ENCODE assay signal across 8 mouse cellular contexts in the genomic region with DNA sequence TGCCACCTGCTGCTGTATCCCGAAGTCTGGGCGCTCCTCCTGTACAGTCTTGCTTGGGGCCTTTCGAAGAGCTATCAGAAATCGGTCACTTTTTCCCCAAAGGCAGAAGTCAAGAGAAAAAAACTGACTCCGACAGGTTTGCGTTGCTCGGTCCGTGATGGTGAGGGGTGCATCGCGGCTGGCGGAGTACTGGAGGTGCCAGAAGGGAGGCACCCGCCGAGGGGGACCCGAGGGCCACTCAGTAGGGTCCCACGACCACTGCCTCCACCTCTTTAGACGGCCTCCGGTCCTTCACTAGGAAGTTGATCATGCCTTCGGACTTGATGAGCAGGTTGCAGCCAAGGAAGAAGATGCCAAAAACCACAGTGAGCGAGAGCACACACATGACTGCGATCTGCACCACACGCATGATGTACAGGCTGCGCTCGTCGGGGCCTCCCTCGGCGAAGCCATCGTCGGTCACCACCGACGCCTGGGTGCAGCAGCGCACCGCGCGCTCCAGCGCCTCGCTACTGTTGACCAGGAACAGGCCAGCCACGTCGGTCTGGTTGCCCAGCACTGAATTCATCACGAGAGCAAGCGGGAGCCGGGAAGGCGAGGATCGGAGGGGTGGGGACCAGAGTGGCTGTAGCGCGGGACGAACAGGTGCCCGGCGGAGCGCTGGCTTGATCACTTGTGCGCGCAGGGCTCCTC. TPM values are rescaled to one million over a fixed set of nuclear protein-coding genes. Genes with fewer than 3 reads are reported as not detected.
DNase-seq lines count a peak whose midpoint lies in the region; ATAC-seq and TF ChIP-seq lines count a peak whose summit lies in the region.

No protein-coding gene starts in this region.

- H3K27me3 ChIP-seq in kidney, adult 2 months (replicated peaks; ENCODE audit: control insufficient read depth, insufficient read depth, low read length) = no peaks in the 10 kb centered on the region; the same call in 1 of the 2 replicates
- peaks cover 2% of the 10 kb centered on the region for H3K27me3 ChIP-seq in ES-Bruce4 (ENCODE audit: control insufficient read depth, insufficient read depth, low read length, poor library complexity, severe bottlenecking)
- 0 out of 2 replicates have a peak, but pooled peaks cover 2% of the 10 kb centered on the region for H3K27me3 ChIP-seq in hindbrain, embryonic 15.5 days
- H3K27me3 ChIP-seq in midbrain, embryonic 10.5 days (ENCODE audit: low read depth, poor library complexity, severe bottlenecking) = peaks cover 9% of the 10 kb centered on the region; the same call in 1 of the 2 replicates

- TF ChIP-seq CTCF in kidney, adult 2 months (conservative IDR thresholded peaks at IDR 0.05; ENCODE audit: insufficient read depth, insufficient read length, low read depth, low read length) = no peak
- no peak for TF ChIP-seq CTCF in ES-Bruce4 (IDR thresholded peaks at IDR 0.05; ENCODE audit: low read depth, low read length)
- no peak for TF ChIP-seq CTCF in cortical plate, adult 2 months (IDR thresholded peaks at IDR 0.05; ENCODE audit: extremely low read depth, insufficient read depth, low read length)

- H3K9me3 ChIP-seq in ES-Bruce4 (replicated peaks; ENCODE audit: control insufficient read depth, insufficient read depth, low read length, poor library complexity, severe bottlenecking) = no peaks in the 10 kb centered on the region
- no peaks in the 10 kb centered on the region for H3K9me3 ChIP-seq in hindbrain, embryonic 15.5 days
- H3K9me3 ChIP-seq in midbrain, embryonic 10.5 days (replicated peaks) = no peaks in the 10 kb centered on the region

- TF ChIP-seq EP300 in ES-Bruce4 (IDR thresholded peaks at IDR 0.05; ENCODE audit: insufficient read depth, low read depth, low read length) = no peak

- H3K4me1 ChIP-seq in kidney, adult 2 months (ENCODE audit: control insufficient read depth, insufficient read depth, low read length) = no peaks in the 10 kb centered on the region
- no peaks in the 10 kb centered on the region for H3K4me1 ChIP-seq in ES-Bruce4 (ENCODE audit: control insufficient read depth, insufficient read depth, low read length)
- no peaks in the 10 kb centered on the region for H3K4me1 ChIP-seq in cortical plate, adult 2 months (ENCODE audit: control insufficient read depth, insufficient read depth, low read length)
- H3K4me1 ChIP-seq in hindbrain, embryonic 15.5 days (replicated peaks) = peaks cover 19% of the 10 kb centered on the region
- H3K4me1 ChIP-seq in midbrain, embryonic 10.5 days = peaks cover 54% of the 10 kb centered on the region

- H3K9ac ChIP-seq in ES-Bruce4 (ENCODE audit: low read depth, poor library complexity, severe bottlenecking) = peak overlapping the region; percentile 60
- H3K9ac ChIP-seq in hindbrain, embryonic 15.5 days = peak overlapping the region; percentile 51

- DNase-seq in kidney, adult 2 months = no peak
- no peak for DNase-seq in kidney, adult 11 months
- DNase-seq in midbrain, embryonic 10.5 days (ENCODE audit: low spot score) = no peak
- no peak for DNase-seq in left cerebral cortex, postnatal 4 days

- peak overlapping the region; percentile 88 for H3K4me2 ChIP-seq in hindbrain, embryonic 15.5 days

- no peaks in the 10 kb centered on the region for H3K36me3 ChIP-seq in kidney, adult 2 months (ENCODE audit: control insufficient read depth, insufficient read depth, low read length)
- no peaks in the 10 kb centered on the region for H3K36me3 ChIP-seq in ES-Bruce4 (ENCODE audit: control insufficient read depth, insufficient read depth, low read length, poor library complexity, severe bottlenecking)
- H3K36me3 ChIP-seq in hindbrain, embryonic 15.5 days = no peaks in the 10 kb centered on the region
- no peaks in the 10 kb centered on the region for H3K36me3 ChIP-seq in midbrain, embryonic 10.5 days

- intact Hi-C loops in left cerebral cortex, postnatal 4 days (cut with DNase I) = loop anchor here (2.0 to 10.0 kb wide), 3 partner anchors 373 to 876 kb away; no protein-coding TSS in a partner anchor

- peak; percentile 80 for ATAC-seq in hindbrain, embryonic 15.5 days (ENCODE audit: low FRiP score, low read depth)
- ATAC-seq in activated CD4-positive, CD25-positive, alpha-beta regulatory T cell, adult 4 months = no peak

- H3K27ac ChIP-seq in kidney, adult 2 months (ENCODE audit: insufficient read depth, low read depth, low read length) = no peak overlapping the region
- H3K27ac ChIP-seq in ES-Bruce4 (ENCODE audit: insufficient read depth, low read length) = no peak overlapping the region
- H3K27ac ChIP-seq in cortical plate, adult 2 months (ENCODE audit: insufficient read depth, low read length) = no peak overlapping the region
- H3K27ac ChIP-seq in hindbrain, embryonic 15.5 days (replicated peaks) = peak overlapping the region; percentile 77
- H3K27ac ChIP-seq in midbrain, embryonic 10.5 days (replicated peaks) = peak overlapping the region; percentile 91

- WGBS in kidney, adult 2 months = 3% methylated on average over 51 of the region's 51 CpGs
- WGBS in hindbrain, embryonic 15.5 days = under 1% methylated on average over 51 of the region's 51 CpGs
- under 1% methylated on average over 51 of the region's 51 CpGs for WGBS in midbrain, embryonic 10.5 days

- peak overlapping the region; percentile 27; the same call in 1 of the 2 replicates for H3K4me3 ChIP-seq in kidney, adult 2 months (ENCODE audit: insufficient read depth, low read depth, low read length)
- peak overlapping the region; percentile 73 for H3K4me3 ChIP-seq in ES-Bruce4 (ENCODE audit: low read depth, low read length)
- H3K4me3 ChIP-seq in cortical plate, adult 2 months (ENCODE audit: insufficient read depth, low read length) = peak overlapping the region; percentile 51
- H3K4me3 ChIP-seq in hindbrain, embryonic 15.5 days = peak overlapping the region; percentile 63
- H3K4me3 ChIP-seq in midbrain, embryonic 10.5 days = peak overlapping the region; percentile 70

- TF ChIP-seq POLR2A in kidney, adult 2 months (IDR thresholded peaks at IDR 0.05; ENCODE audit: low read depth, low read length) = no peak
- TF ChIP-seq POLR2A in ES-Bruce4 (IDR thresholded peaks at IDR 0.05; ENCODE audit: insufficient read depth, low read length) = no peak
- TF ChIP-seq POLR2A in cortical plate, adult 2 months (IDR thresholded peaks at IDR 0.05; ENCODE audit: extremely low read depth, insufficient read depth, low read length) = no peak

RNA-seq across cellular contexts. Expression of a gene that starts 0.5 kb away (rescaled TPM):
- 0.65 and 1.7 TPM in 2 replicates for polyA plus RNA-seq in kidney, adult 2 months (2012; rRNA removed)
- 3.6 and 6.0 TPM in 2 replicates for polyA plus RNA-seq in ES-Bruce4 (2011; ENCODE audit: insufficient read depth, insufficient read length, low read depth, missing spikeins)
- 85.2 and 88.3 TPM in 2 replicates for polyA plus RNA-seq in cortical plate, adult 2 months (2012; rRNA removed)
- 162 and 175 TPM in 2 replicates for polyA plus RNA-seq in hindbrain, embryonic 15.5 days (2015; fragmentation: Nextera tagmentation; extraction: Ambion mirVana)
- 86.6 and 92.7 TPM in 2 replicates for polyA plus RNA-seq in midbrain, embryonic 10.5 days (2016; fragmentation: Nextera tagmentation; extraction: Ambion mirVana)
- not detected for polyA plus RNA-seq in activated CD4-positive, CD25-positive, alpha-beta regulatory T cell, adult 4 months (2017; shearing (Covaris generic))
- 100 to 1,000 TPM; 175 to 182 TPM for total RNA-seq in left cerebral cortex, postnatal 4 days (2021)

Comparison
In these comparisons a context has a peak if more than half of its experiments do, and no peak if none do; other contexts are left out.
1. H3K27ac ChIP-seq: peak in hindbrain, embryonic 15.5 days (single experiment) and midbrain, embryonic 10.5 days (single experiment); none in kidney, adult 2 months (single experiment), ES-Bruce4 (single experiment) and cortical plate, adult 2 months (single experiment).
2. RNA of a gene that starts 0.5 kb away (polyA plus RNA-seq): 162 to 175 TPM in hindbrain, embryonic 15.5 days, 86.6 to 92.7 TPM in midbrain, embryonic 10.5 days and 85.2 to 88.3 TPM in cortical plate, adult 2 months; 3.6 to 6.0 TPM in ES-Bruce4, 0.65 to 1.7 TPM in kidney, adult 2 months and not detected in activated CD4-positive, CD25-positive, alpha-beta regulatory T cell, adult 4 months; every median in the first group is over 10 times any median in the second.
3. Peak in every context shown above with its lines, with median percentiles within 50 percentile points of each other: H3K4me3 ChIP-seq.